In the genomic region with DNA sequence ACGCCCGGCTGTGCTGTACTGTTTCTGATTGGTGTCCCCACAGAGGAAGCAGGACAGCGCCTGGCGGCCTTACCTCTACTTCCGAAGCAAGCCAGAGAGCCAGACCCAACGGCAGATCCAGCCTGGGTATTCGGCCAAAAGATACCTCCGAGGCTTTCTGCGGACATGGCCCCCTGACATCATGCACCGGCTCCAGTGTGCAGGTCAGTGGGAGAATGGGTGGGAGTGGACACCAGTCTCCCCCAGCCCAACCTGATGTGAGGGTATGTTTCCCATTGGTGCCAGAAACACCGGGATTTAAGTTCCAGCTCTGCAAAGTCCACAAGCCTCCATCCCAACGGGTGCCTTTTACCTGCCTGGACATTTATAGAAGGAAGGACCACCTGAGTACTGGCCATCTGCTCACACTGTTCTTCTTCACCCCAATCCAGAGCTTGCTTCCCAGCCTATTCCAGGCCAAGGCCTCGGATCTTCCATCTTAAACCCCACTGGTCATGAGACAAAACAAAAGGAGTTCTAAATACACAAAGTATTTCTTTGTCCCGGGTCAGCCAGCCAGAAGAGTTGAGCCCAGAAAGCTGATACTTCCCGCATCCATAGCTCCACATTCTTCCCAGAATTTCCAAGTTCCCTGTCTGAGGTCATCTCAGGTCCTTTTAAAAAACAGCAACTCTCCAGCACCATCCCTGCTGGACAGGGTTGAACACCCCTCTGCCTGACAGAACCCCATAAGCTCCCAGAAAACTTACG, we compare ENCODE assay signal across 19 mouse cellular contexts. TPM values are rescaled to one million over a fixed set of nuclear protein-coding genes. Genes with fewer than 3 reads are reported as not detected.
DNase-seq lines count a peak whose midpoint lies in the region; ATAC-seq and TF ChIP-seq lines count a peak whose summit lies in the region.
"Had no signal": no experiment of that assay in that cellular context is flagged by ENCODE, and none has a peak within 500 bp of the region (broad histone marks: within the 10 kb centered on the region; RNA-seq: fewer than 3 reads in every experiment).

No protein-coding gene starts in this region.

- no peak for ATAC-seq in hindbrain, embryonic 13.5 days (ENCODE audit: low FRiP score)

- no peak overlapping the region for H3K9ac ChIP-seq in hindbrain, embryonic 13.5 days
- H3K9ac ChIP-seq: limb, embryonic 13.5 days; liver, embryonic 13.5 days; lung, embryonic 14.5 days; neural tube, embryonic 12.5 days had no signal

- H3K9me3 ChIP-seq in hindbrain, embryonic 10.5 days: no peaks in the 10 kb centered on the region
- H3K9me3 ChIP-seq in hindbrain, embryonic 13.5 days: no peaks in the 10 kb centered on the region
- no peaks in the 10 kb centered on the region for H3K9me3 ChIP-seq in limb, embryonic 10.5 days (replicated peaks)
- H3K9me3 ChIP-seq: limb, embryonic 13.5 days; liver, embryonic 13.5 days; midbrain, embryonic 10.5 days; neural tube, embryonic 12.5 days had no signal

- H3K36me3 ChIP-seq in hindbrain, embryonic 10.5 days: no peaks in the 10 kb centered on the region
- no peaks in the 10 kb centered on the region for H3K36me3 ChIP-seq in hindbrain, embryonic 13.5 days
- no peaks in the 10 kb centered on the region for H3K36me3 ChIP-seq in limb, embryonic 10.5 days
- H3K36me3 ChIP-seq: limb, embryonic 13.5 days; liver, embryonic 13.5 days; midbrain, embryonic 10.5 days; neural tube, embryonic 12.5 days had no signal

- no peak for TF ChIP-seq POLR2A in brain, embryonic 14.5 days (IDR thresholded peaks at IDR 0.05; ENCODE audit: borderline replicate concordance, extremely low read depth, insufficient read depth, insufficient read length, poor library complexity, severe bottlenecking)
- TF ChIP-seq POLR2A in cerebellum, adult 2 months (IDR thresholded peaks at IDR 0.05; ENCODE audit: borderline replicate concordance, insufficient read depth, low read length): no peak

- H3K4me2 ChIP-seq in hindbrain, embryonic 13.5 days: no peak overlapping the region
- H3K4me2 ChIP-seq: limb, embryonic 13.5 days; liver, embryonic 13.5 days; lung, embryonic 14.5 days; neural tube, embryonic 12.5 days had no signal

- DNase-seq in hindbrain, embryonic 10.5 days (ENCODE audit: low spot score): no peak
- peak; percentile 31 for DNase-seq in brain, embryonic 14.5 days (ENCODE audit: low read depth)
- peak; percentile 63 to 67 for DNase-seq in cerebellum, adult 2 months
- peak; percentile 31 to 48 for DNase-seq in cerebellum, postnatal 36 days
- DNase-seq in limb, embryonic 10.5 days (ENCODE audit: low spot score): no peak
- no peak for DNase-seq in frontal cortex, postnatal 14 days (ENCODE audit: low spot score in 2 of 2)
- DNase-seq: adrenal gland, postnatal 14 days; gastrocnemius, postnatal 25 days; liver, embryonic 13.5 days; lung, embryonic 14.5 days; right cerebral cortex, postnatal 14 days; spleen, adult 18-20 months; thymus, adult 18-20 months; thymus, postnatal 4 days had no signal

- WGBS in hindbrain, embryonic 10.5 days: 81% methylated on average over 16 of the region's 16 CpGs
- WGBS in hindbrain, embryonic 13.5 days: 82% methylated on average over 16 of the region's 16 CpGs
- WGBS in cerebellum, adult 2 months: 32% methylated on average over 16 of the region's 16 CpGs
- WGBS in limb, embryonic 10.5 days: 93% methylated on average over 16 of the region's 16 CpGs

- TF ChIP-seq CTCF in brain, embryonic 14.5 days (IDR thresholded peaks at IDR 0.05; ENCODE audit: borderline replicate concordance, extremely low read depth, insufficient read depth, insufficient read length): no peak
- TF ChIP-seq CTCF in cerebellum, adult 2 months (IDR thresholded peaks at IDR 0.05; ENCODE audit: borderline replicate concordance, insufficient read depth, low read depth, low read length): no peak

- H3K4me1 ChIP-seq in hindbrain, embryonic 10.5 days (replicated peaks): peaks cover 12% of the 10 kb centered on the region
- H3K4me1 ChIP-seq in hindbrain, embryonic 13.5 days (replicated peaks): 0 out of 2 replicates have a peak, but pooled peaks cover under 1% of the 10 kb centered on the region
- peaks cover 6% of the 10 kb centered on the region; the same call in 1 of the 2 replicates for H3K4me1 ChIP-seq in cerebellum, adult 2 months (ENCODE audit: control insufficient read depth, insufficient read depth, low read length)
- peaks cover 5% of the 10 kb centered on the region; the same call in 1 of the 2 replicates for H3K4me1 ChIP-seq in limb, embryonic 10.5 days
- H3K4me1 ChIP-seq: liver, embryonic 13.5 days; neural tube, embryonic 12.5 days had no signal

- no peak overlapping the region for H3K4me3 ChIP-seq in hindbrain, embryonic 10.5 days
- H3K4me3 ChIP-seq in hindbrain, embryonic 13.5 days: no peak overlapping the region
- no peak overlapping the region for H3K4me3 ChIP-seq in cerebellum, adult 2 months (replicated peaks; ENCODE audit: insufficient read depth, low read depth, low read length)
- no peak overlapping the region for H3K4me3 ChIP-seq in limb, embryonic 10.5 days
- H3K4me3 ChIP-seq: limb, embryonic 13.5 days; liver, embryonic 13.5 days; midbrain, embryonic 10.5 days; neural tube, embryonic 12.5 days had no signal

- H3K27me3 ChIP-seq in hindbrain, embryonic 10.5 days (ENCODE audit: insufficient read depth, poor library complexity, severe bottlenecking): no peaks in the 10 kb centered on the region
- no peaks in the 10 kb centered on the region for H3K27me3 ChIP-seq in hindbrain, embryonic 13.5 days
- H3K27me3 ChIP-seq in cerebellum, adult 2 months (ENCODE audit: control insufficient read depth, insufficient read depth, low read length): no peaks in the 10 kb centered on the region
- no peaks in the 10 kb centered on the region for H3K27me3 ChIP-seq in limb, embryonic 10.5 days (ENCODE audit: low read depth, poor library complexity, severe bottlenecking)
- H3K27me3 ChIP-seq: limb, embryonic 13.5 days; neural tube, embryonic 12.5 days had no signal

- peak overlapping the region; percentile 64; the same call in 1 of the 2 replicates for H3K27ac ChIP-seq in hindbrain, embryonic 10.5 days
- H3K27ac ChIP-seq in hindbrain, embryonic 13.5 days: no peak overlapping the region
- H3K27ac ChIP-seq in cerebellum, adult 2 months (ENCODE audit: insufficient read depth, low read length): no peak overlapping the region; the same call in 1 of the 2 replicates
- no peak overlapping the region for H3K27ac ChIP-seq in limb, embryonic 10.5 days
- H3K27ac ChIP-seq: limb, embryonic 13.5 days; liver, embryonic 13.5 days; macrophage; neural tube, embryonic 12.5 days had no signal

RNA-seq across cellular contexts. Expression of gene Gm973, which starts 25.4 kb away (rescaled TPM):
- 9.0 TPM in 2 replicates for polyA plus RNA-seq in hindbrain, embryonic 10.5 days (2016; fragmentation: Nextera tagmentation; extraction: Ambion mirVana)
- polyA plus RNA-seq in hindbrain, embryonic 13.5 days (2015; fragmentation: Nextera tagmentation; extraction: Ambion mirVana): 7.9 and 8.6 TPM in 2 replicates
- polyA plus RNA-seq in brain, embryonic 14.5 days (2012; rRNA removed): 2.1 and 6.4 TPM in 2 replicates
- polyA plus RNA-seq in cerebellum, adult 2 months (2012; rRNA removed): 4.7 and 5.7 TPM in 2 replicates
- polyA plus RNA-seq in limb, embryonic 10.5 days (2016; fragmentation: Nextera tagmentation; extraction: Ambion mirVana): 0.18 and 0.55 TPM in 2 replicates
- polyA plus RNA-seq: lung, embryonic 14.5 days; macrophage had no signal

RNA-seq across cellular contexts. Expression of gene Fzd7, which starts 59.2 kb away (rescaled TPM):
- 14.4 and 16.1 TPM in 2 replicates for polyA plus RNA-seq in hindbrain, embryonic 10.5 days (2016; fragmentation: Nextera tagmentation; extraction: Ambion mirVana)
- 3.3 and 3.6 TPM in 2 replicates for polyA plus RNA-seq in hindbrain, embryonic 13.5 days (2015; fragmentation: Nextera tagmentation; extraction: Ambion mirVana)
- polyA plus RNA-seq in brain, embryonic 14.5 days (2012; rRNA removed): 8.3 and 10.7 TPM in 2 replicates
- polyA plus RNA-seq in cerebellum, adult 2 months (2012; rRNA removed): 25.0 and 28.1 TPM in 2 replicates
- polyA plus RNA-seq in limb, embryonic 10.5 days (2016; fragmentation: Nextera tagmentation; extraction: Ambion mirVana): 13.2 and 13.5 TPM in 2 replicates

Comparison
In these comparisons a context has a peak if more than half of its experiments do, and no peak if none do; other contexts are left out.
1. DNase-seq: peak in brain, embryonic 14.5 days (single experiment), cerebellum, adult 2 months (2 of 2) and cerebellum, postnatal 36 days (2 of 2); none in hindbrain, embryonic 10.5 days (single experiment), limb, embryonic 10.5 days (single experiment) and frontal cortex, postnatal 14 days (0 of 2).